Mouse (Mus musculus): ENCODE measurements around the gene Ccdc114. TPM values are rescaled to one million over a fixed set of nuclear protein-coding genes. Genes with fewer than 3 reads are reported as not detected.
A peak's percentile ranks its signal among the peaks of the same experiment; 100 is the strongest.

Ccdc114 gene
- total and polyA plus RNA-seq, 2 experiments from 2014 or later = 5.1 to 5.8 TPM

DNA sequence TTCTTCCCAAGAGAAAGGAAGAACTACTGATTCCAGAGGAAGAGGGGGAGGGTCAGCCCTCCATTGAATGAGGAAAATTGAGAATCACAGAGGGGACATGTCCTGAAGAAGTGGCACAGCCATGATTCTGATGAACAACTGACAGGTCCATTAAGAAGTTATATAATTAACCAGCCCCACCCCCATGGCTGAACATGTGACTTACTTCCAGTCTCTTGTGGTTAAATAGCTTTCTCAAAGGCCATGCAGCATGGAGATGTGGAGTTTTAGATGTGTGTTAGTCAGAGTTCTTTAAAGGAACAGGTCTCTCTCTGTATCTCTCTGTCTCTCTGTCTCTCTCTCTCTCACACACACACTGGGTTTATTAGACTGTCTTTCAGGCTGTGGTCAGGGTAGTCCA lies 15.5 kb upstream of the Ccdc114 start:
- H3K4me3 ChIP-seq (ENCODE audit: low read depth, low read length) = no peak overlapping the region
- H3K9me3 ChIP-seq (ENCODE audit: low read length) = no peaks in the 10 kb centered on the region
- no peaks in the 10 kb centered on the region for H3K27me3 ChIP-seq (ENCODE audit: insufficient read depth, low read length)
- H3K4me2 ChIP-seq (ENCODE audit: low read depth) = no peak overlapping the region
- DNase-seq (no peak), ATAC-seq (no peak)
- no peak for TF ChIP-seq CTCF (IDR thresholded peaks at IDR 0.05; ENCODE audit: low read depth)
- peaks cover 21% of the 10 kb centered on the region for H3K36me3 ChIP-seq (ENCODE audit: insufficient read depth)
- no peak overlapping the region for H3K27ac ChIP-seq (ENCODE audit: low read depth, low read length)
- no peak overlapping the region for H3K9ac ChIP-seq
- H3K4me1 ChIP-seq (ENCODE audit: insufficient read depth) = no peaks in the 10 kb centered on the region

DNA sequence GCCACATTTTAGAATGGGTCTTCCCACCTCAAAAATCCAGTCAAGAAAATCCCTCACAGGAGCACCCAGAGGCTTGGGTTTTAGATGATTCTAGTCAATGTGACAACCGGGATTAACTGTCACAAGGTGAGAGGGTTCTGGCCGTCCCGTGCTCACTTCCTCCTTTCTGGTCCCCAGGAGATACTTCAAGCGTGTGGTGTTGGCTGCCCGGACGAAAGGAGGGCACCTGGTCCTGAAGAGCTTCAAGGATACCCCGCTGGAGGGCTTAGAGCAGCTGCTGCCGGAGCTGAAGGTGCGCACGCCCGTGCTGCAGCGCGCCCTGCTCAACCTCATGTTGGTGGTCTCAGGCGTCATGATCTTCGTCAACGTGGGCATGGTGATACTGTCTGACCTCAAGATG lies 14.7 kb upstream of the Ccdc114 start:
- no peak for ATAC-seq
- no peak for TF ChIP-seq CTCF (IDR thresholded peaks at IDR 0.05; ENCODE audit: low read depth)
- no peak overlapping the region for H3K4me2 ChIP-seq (ENCODE audit: low read depth)

DNA sequence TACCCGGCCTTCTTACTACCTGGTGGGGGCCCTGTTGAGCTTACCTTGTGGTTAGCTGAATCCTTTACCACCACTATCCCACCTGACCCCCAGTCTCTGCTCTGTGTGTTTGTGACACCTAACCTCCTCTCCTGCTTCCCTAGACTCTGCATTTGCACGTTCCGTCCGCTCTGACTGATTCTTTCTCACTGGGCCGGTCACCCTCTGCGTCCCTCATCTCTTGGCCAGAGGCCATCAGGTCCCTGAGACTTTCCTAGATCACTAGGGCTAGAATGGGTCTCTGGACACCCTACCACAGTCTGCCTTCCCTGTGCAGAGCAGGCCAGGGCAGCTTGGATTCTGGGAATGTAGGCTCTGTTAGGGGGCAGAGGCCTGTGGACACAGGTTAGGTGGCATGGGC lies 9.8 kb upstream of the Ccdc114 start:
- no peaks in the 10 kb centered on the region for H3K9me3 ChIP-seq (ENCODE audit: low read length)
- no peak overlapping the region for H3K27ac ChIP-seq (ENCODE audit: low read depth, low read length)
- no peaks in the 10 kb centered on the region for H3K27me3 ChIP-seq (ENCODE audit: insufficient read depth, low read length)
- H3K4me2 ChIP-seq (ENCODE audit: low read depth) = no peak overlapping the region
- no peak for TF ChIP-seq CTCF (IDR thresholded peaks at IDR 0.05; ENCODE audit: low read depth)
- H3K4me1 ChIP-seq (ENCODE audit: insufficient read depth) = peaks cover 14% of the 10 kb centered on the region
- ATAC-seq = no peak
- H3K36me3 ChIP-seq (ENCODE audit: insufficient read depth) = peaks cover 19% of the 10 kb centered on the region; the same call in 1 of the 2 replicates
- no peak for DNase-seq
- 90% methylated on average over 6 of the region's 6 CpGs for WGBS
- H3K4me3 ChIP-seq (ENCODE audit: low read depth, low read length) = no peak overlapping the region
- H3K9ac ChIP-seq = no peak overlapping the region

More for the DNA sequence above, 14.7 kb upstream of the Ccdc114 start:
- Histone ChIP-seq H3K27me3 (ENCODE audit: insufficient read depth, low read length) (no peaks in the 10 kb centered on the region), H3K9ac (no peak overlapping the region), H3K4me1 (ENCODE audit: insufficient read depth) (no peaks in the 10 kb centered on the region), H3K27ac (ENCODE audit: low read depth, low read length) (no peak overlapping the region), H3K36me3 (ENCODE audit: insufficient read depth) (peaks cover 28% of the 10 kb centered on the region), H3K4me3 (ENCODE audit: low read depth, low read length) (no peak overlapping the region), H3K9me3 (ENCODE audit: low read length) (no peaks in the 10 kb centered on the region)
- DNase-seq = no peak
- 94% methylated on average over 16 of the region's 16 CpGs for WGBS

DNA sequence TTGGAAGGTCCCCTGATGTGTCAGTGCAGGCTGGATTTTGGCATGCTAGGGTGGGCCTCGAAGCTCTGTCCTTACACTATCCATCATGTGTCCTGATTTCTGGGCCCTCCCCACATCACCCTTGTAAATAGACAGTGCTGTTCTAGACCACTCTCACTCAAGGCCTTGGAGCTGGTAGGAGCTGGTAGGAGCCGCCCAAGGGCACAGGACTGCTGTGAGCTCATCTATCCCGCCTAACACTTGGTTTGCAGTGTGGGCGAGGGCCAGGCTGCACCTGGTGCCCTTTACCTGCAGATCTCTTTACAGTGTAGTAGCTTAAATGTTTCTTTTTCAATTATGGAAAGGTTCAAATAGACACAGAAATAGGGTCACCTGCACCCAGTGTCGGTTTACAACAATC lies 8.9 kb upstream of the Ccdc114 start:
- no peak overlapping the region for H3K9ac ChIP-seq
- no peak overlapping the region for H3K4me2 ChIP-seq (ENCODE audit: low read depth)
- no peak for TF ChIP-seq CTCF (IDR thresholded peaks at IDR 0.05; ENCODE audit: low read depth)
- H3K4me1 ChIP-seq (ENCODE audit: insufficient read depth) = peaks cover 14% of the 10 kb centered on the region
- no peaks in the 10 kb centered on the region for H3K27me3 ChIP-seq (ENCODE audit: insufficient read depth, low read length)
- 94% methylated on average over 5 of the region's 5 CpGs for WGBS
- DNase-seq (no peak), ATAC-seq (no peak)
- no peak overlapping the region for H3K27ac ChIP-seq (ENCODE audit: low read depth, low read length)
- no peaks in the 10 kb centered on the region for H3K9me3 ChIP-seq (ENCODE audit: low read length)
- H3K36me3 ChIP-seq (ENCODE audit: insufficient read depth) = peaks cover 10% of the 10 kb centered on the region; the same call in 1 of the 2 replicates
- no peak overlapping the region for H3K4me3 ChIP-seq (ENCODE audit: low read depth, low read length)

DNA sequence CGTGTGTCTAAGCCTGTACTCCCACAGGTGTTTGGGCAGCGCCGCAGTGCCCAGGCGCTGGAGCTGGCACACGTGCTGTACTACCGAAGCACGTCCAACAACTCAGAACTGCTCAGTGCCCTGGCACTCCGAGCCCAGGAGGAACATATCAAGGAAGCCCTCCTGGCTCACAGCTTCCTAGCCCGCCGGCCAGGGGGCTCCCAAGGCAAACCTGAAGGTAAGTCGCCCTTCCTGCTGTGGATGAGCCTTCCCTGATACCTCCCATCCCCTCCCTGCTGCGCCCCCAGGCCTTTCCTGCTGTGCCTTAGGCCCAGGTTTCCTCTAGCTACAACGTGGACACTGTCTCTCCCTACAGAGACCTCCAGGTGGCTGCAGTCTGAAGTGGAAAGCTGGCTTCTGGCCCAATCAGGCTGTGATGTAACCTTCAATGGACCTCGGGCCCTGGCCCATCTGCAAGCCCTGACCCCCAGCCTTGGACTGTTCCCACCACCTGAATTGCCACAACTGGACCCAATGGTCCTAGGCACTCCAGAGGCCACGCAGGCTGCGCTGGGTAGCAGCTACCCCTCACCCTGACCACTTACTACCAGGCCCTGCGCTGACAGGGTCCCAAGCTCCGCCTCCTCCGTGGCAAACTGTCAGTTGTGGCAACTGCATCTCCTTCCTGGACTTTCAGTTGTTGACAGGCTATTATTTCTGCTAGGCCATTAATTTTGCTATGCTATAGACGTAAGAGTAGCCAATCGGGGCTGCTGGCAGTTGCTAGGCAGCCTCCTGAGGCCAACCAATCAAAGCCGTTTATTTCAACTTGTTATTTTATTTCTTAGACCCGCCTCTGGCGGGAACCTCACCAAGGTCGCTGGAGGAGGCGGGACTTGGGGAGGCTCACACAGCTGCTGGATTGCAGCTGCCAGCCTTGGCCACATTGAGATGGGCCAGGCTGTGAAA lies 7.5 kb upstream of the Ccdc114 start:
- peak; percentile 90 for DNase-seq
- Histone ChIP-seq H3K36me3 (ENCODE audit: insufficient read depth) (peaks cover 6% of the 10 kb centered on the region; the same call in 1 of the 2 replicates), H3K27ac (ENCODE audit: low read depth, low read length) (peak overlapping the region; percentile 76), H3K4me2 (ENCODE audit: low read depth) (peak overlapping the region; percentile 52), H3K9me3 (ENCODE audit: low read length) (no peaks in the 10 kb centered on the region), H3K4me1 (ENCODE audit: insufficient read depth) (peaks cover 14% of the 10 kb centered on the region), H3K27me3 (ENCODE audit: insufficient read depth, low read length) (no peaks in the 10 kb centered on the region), H3K4me3 (ENCODE audit: low read depth, low read length) (peak overlapping the region; percentile 38), H3K9ac (peak overlapping the region; percentile 43)
- 33% methylated on average over 26 of the region's 26 CpGs for WGBS
- ATAC-seq = peak; percentile 95
- TF ChIP-seq CTCF (IDR thresholded peaks at IDR 0.05; ENCODE audit: low read depth) = peak; percentile 28; the same call in 1 of the 2 replicates

DNA sequence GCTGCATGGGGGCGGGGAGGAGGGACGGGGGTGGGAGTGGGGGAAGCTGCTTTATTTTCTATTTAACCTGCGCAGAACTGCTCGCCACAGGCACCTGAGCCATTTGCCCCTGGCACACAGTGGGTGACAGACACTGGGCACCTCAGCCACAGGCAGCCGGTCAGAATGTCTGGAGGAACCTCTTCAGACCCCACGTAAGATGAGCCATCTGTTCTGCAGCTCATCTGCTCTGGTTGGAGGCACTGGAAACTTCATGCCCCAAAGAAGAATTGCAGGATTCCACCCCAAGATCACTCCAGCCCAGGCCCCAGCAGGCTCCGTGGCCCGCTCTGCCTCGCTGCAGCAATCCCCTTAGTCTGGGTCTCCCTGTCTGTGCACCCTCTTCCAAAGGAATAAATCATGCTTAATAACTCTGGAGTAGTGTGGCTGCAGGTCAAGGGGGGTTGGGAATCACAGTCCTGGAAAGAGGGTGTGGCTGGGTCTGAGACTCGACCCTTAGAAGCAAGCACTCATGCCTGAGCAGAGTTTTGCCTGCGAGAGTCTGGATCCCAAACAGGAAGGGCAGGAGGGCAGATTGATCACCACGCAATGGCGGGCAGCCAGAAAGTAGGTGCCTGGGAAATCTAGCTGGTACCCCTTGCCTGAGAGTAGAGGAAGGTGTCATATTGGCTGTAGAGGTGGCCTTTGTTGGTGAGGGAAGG lies 6.7 kb upstream of the Ccdc114 start:
- H3K4me1 ChIP-seq (ENCODE audit: insufficient read depth) = peaks cover 14% of the 10 kb centered on the region
- H3K27ac ChIP-seq (ENCODE audit: low read depth, low read length) = peak overlapping the region; percentile 76
- ATAC-seq (peak; percentile 10; the same call in 1 of the 2 replicates), DNase-seq (no peak)
- no peaks in the 10 kb centered on the region for H3K27me3 ChIP-seq (ENCODE audit: insufficient read depth, low read length)
- peak overlapping the region; percentile 14; the same call in 1 of the 2 replicates for H3K9ac ChIP-seq
- WGBS = 34% methylated on average over 13 of the region's 13 CpGs
- H3K9me3 ChIP-seq (ENCODE audit: low read length) = no peaks in the 10 kb centered on the region
- peaks cover 6% of the 10 kb centered on the region; the same call in 1 of the 2 replicates for H3K36me3 ChIP-seq (ENCODE audit: insufficient read depth)
- H3K4me2 ChIP-seq (ENCODE audit: low read depth) = peak overlapping the region; percentile 52
- TF ChIP-seq CTCF (IDR thresholded peaks at IDR 0.05; ENCODE audit: low read depth) = no peak
- peak overlapping the region; percentile 9; the same call in 1 of the 2 replicates for H3K4me3 ChIP-seq (ENCODE audit: low read depth, low read length)

All from forebrain, postnatal 0 days (tissue).